ENCODE assay signal across 26 mouse cellular contexts in the genomic region with DNA sequence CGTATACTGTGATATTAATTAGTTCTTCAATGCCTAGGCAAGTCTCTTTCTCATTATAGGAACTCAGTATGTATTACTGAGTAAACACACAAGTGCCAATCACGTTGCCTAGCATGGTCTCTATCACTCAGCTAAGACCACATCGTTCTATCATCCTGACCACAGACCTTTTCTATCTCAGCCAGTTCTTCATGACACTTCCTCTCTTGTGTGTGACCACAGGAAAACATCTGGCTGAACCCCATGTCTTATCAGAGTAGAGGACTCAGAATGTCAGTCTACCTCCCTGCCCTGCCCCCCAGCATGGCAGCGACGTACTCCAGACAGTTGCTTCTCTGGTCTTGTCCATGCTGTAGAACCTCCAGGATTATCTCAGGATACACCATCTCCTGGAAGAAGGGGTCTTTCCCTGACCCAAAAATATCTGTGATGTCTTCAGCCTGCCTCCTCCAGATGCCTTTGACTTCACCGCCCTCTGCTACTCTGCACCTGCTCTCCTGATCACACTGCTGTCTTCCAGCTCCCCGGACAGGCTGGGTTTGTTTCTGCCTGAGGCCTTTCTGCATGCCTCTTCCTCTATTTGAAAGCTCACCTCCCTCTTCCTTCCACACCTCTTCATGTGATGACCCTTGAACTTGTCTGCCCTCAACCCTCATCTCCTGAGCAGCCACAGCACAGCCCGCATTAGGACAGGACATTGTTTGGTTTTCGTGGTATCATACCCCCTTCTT.
DNase-seq lines count a peak whose midpoint lies in the region; ATAC-seq and TF ChIP-seq lines count a peak whose summit lies in the region.
"Had no signal": no experiment of that assay in that cellular context is flagged by ENCODE, and none has a peak within 500 bp of the region (broad histone marks: within the 10 kb centered on the region; RNA-seq: fewer than 3 reads in every experiment).

No protein-coding gene starts in this region.

- in situ Hi-C loops in CH12.LX (cut with MboI; ENCODE audit: low pct_ligation_motif_present, low pct_unique_long_range_greater_than_20kb, low sequenced_read_pairs), result no loop called here

- intact Hi-C loops in gastrocnemius, adult 2 months (cut with DNase I), result loop anchor here (5.0 kb wide), 1 partner anchor 102 kb away; no protein-coding TSS in a partner anchor
- intact Hi-C loops in gastrocnemius, postnatal 36 days (cut with DNase I), result no loop called here

- dilution Hi-C loops in CH12.LX (cut with MboI; ENCODE audit: extremely low pct_ligation_motif_present, extremely low pct_unique_long_range_greater_than_20kb, low sequenced_read_pairs), result no loop called here

- H3K9ac ChIP-seq in CH12.LX (ENCODE audit: insufficient read depth, low read depth), result no peak overlapping the region
- no peak overlapping the region for H3K9ac ChIP-seq in midbrain, embryonic 15.5 days
- H3K9ac ChIP-seq: embryonic facial prominence, embryonic 15.5 days; heart, embryonic 15.5 days; hindbrain, embryonic 14.5 days had no signal

- DNase-seq in gastrocnemius, adult 2 months, result no peak
- DNase-seq in gastrocnemius, postnatal 36 days, result no peak
- DNase-seq in CH12.LX (ENCODE audit: extremely low read depth), result peak; percentile 6
- no peak for DNase-seq in kidney, adult 2 months
- DNase-seq in spleen, postnatal 10 days (ENCODE audit: low spot score in 2 of 2), result no peak
- DNase-seq: adrenal gland, adult 2 months; cerebellum, adult 18-20 months; cerebellum, postnatal 14 days; gastrocnemius, postnatal 10 days; heart, adult 2 months; heart, postnatal 36 days; kidney, adult 8-10 months; kidney, postnatal 10 days; layer of hippocampus, postnatal 36 days had no signal

- WGBS in kidney, adult 2 months, result 63% methylated on average over 9 of the region's 9 CpGs
- WGBS in midbrain, embryonic 15.5 days, result 87% methylated on average over 9 of the region's 9 CpGs

- peak overlapping the region; percentile 83 for H3K27ac ChIP-seq in gastrocnemius, adult 2 months
- no peak overlapping the region for H3K27ac ChIP-seq in CH12.LX (ENCODE audit: insufficient read depth, low read depth)
- H3K27ac ChIP-seq in kidney, adult 2 months (ENCODE audit: insufficient read depth, low read depth, low read length), result no peak overlapping the region
- no peak overlapping the region for H3K27ac ChIP-seq in midbrain, embryonic 15.5 days
- H3K27ac ChIP-seq: embryonic facial prominence, embryonic 15.5 days; heart, adult 2 months; heart, embryonic 15.5 days; hindbrain, embryonic 14.5 days had no signal

- H3K4me1 ChIP-seq in CH12.LX (ENCODE audit: control insufficient read depth in 1 of 2, insufficient read depth in 2 of 2), result peaks cover 0 to 5% of the 10 kb centered on the region in 2 experiments; a peak in 1 of 4 replicates
- H3K4me1 ChIP-seq in kidney, adult 2 months (ENCODE audit: control insufficient read depth, insufficient read depth, low read length), result no peaks in the 10 kb centered on the region
- H3K4me1 ChIP-seq in midbrain, embryonic 15.5 days, result no peaks in the 10 kb centered on the region
- H3K4me1 ChIP-seq: embryonic facial prominence, embryonic 15.5 days had no signal

- H3K4me2 ChIP-seq in CH12.LX (ENCODE audit: insufficient read depth, low read depth, poor library complexity, severe bottlenecking), result no peak overlapping the region
- H3K4me2 ChIP-seq in midbrain, embryonic 15.5 days, result no peak overlapping the region
- H3K4me2 ChIP-seq: embryonic facial prominence, embryonic 15.5 days; heart, embryonic 15.5 days; hindbrain, embryonic 14.5 days had no signal

- peaks cover 24% of the 10 kb centered on the region for H3K9me3 ChIP-seq in CH12.LX (replicated peaks; ENCODE audit: low read length)
- no peaks in the 10 kb centered on the region for H3K9me3 ChIP-seq in midbrain, embryonic 15.5 days
- H3K9me3 ChIP-seq: embryonic facial prominence, embryonic 15.5 days; heart, embryonic 15.5 days had no signal

- H3K4me3 ChIP-seq in gastrocnemius, adult 2 months, result no peak overlapping the region
- no peak overlapping the region for H3K4me3 ChIP-seq in CH12.LX (replicated peaks in 1 of 3; ENCODE audit: low read depth in 2 of 3, low read length in 2 of 3, poor library complexity in 1 of 3)
- H3K4me3 ChIP-seq in kidney, adult 2 months (ENCODE audit: insufficient read depth, low read depth, low read length), result no peak overlapping the region
- no peak overlapping the region for H3K4me3 ChIP-seq in midbrain, embryonic 15.5 days
- H3K4me3 ChIP-seq: embryonic facial prominence, embryonic 15.5 days; heart, adult 2 months; heart, embryonic 15.5 days; myocyte had no signal

- TF ChIP-seq RAD21 in CH12.LX (IDR thresholded peaks at IDR 0.05; ENCODE audit: low read depth, low read length), result no peak

- TF ChIP-seq CTCF in gastrocnemius, adult 2 months (IDR thresholded peaks at IDR 0.05), result no peak; the same call in 1 of the 2 replicates
- no peak for TF ChIP-seq CTCF in CH12.LX (conservative IDR thresholded peaks at IDR 0.05 in 1 of 2, IDR thresholded peaks at IDR 0.05 in 1 of 2; ENCODE audit: low read depth in 2 of 2, low read length in 2 of 2)
- no peak for TF ChIP-seq CTCF in kidney, adult 2 months (conservative IDR thresholded peaks at IDR 0.05; ENCODE audit: insufficient read depth, insufficient read length, low read depth, low read length)

- H3K27me3 ChIP-seq in CH12.LX (replicated peaks), result no peaks in the 10 kb centered on the region
- no peaks in the 10 kb centered on the region for H3K27me3 ChIP-seq in kidney, adult 2 months (replicated peaks; ENCODE audit: control insufficient read depth, insufficient read depth, low read length)
- no peaks in the 10 kb centered on the region for H3K27me3 ChIP-seq in midbrain, embryonic 15.5 days (replicated peaks)
- H3K27me3 ChIP-seq: embryonic facial prominence, embryonic 15.5 days; heart, embryonic 15.5 days had no signal

- TF ChIP-seq EP300 in CH12.LX (IDR thresholded peaks at IDR 0.05; ENCODE audit: low read length), result no peak

- peak; percentile 92 for ATAC-seq in granulocyte monocyte progenitor cell, adult 5-6 weeks (replicated peaks; ENCODE audit: poor library complexity, severe bottlenecking)
- peak; percentile 97 for ATAC-seq in megakaryocyte progenitor cell, adult 5-6 weeks (replicated peaks; ENCODE audit: poor library complexity)
- no peak for ATAC-seq in midbrain, embryonic 15.5 days (replicated peaks)
- ATAC-seq: CD4-positive, CD25-positive, alpha-beta regulatory T cell, adult 4 months; forebrain, embryonic 14.5 days; inflammation-experienced regulatory T-cells, adult 6 months; lung, postnatal 0 days; midbrain, embryonic 16.5 days had no signal

- H3K36me3 ChIP-seq in CH12.LX (replicated peaks in 1 of 2; ENCODE audit: control insufficient read depth in 1 of 2, insufficient read depth in 1 of 2, low read length in 1 of 2), result no peaks in the 10 kb centered on the region
- no peaks in the 10 kb centered on the region for H3K36me3 ChIP-seq in kidney, adult 2 months (ENCODE audit: control insufficient read depth, insufficient read depth, low read length)
- H3K36me3 ChIP-seq in midbrain, embryonic 15.5 days (replicated peaks), result no peaks in the 10 kb centered on the region
- H3K36me3 ChIP-seq: embryonic facial prominence, embryonic 15.5 days; heart, embryonic 15.5 days had no signal

- TF ChIP-seq POLR2A in CH12.LX (IDR thresholded peaks at IDR 0.05; ENCODE audit: low read depth, low read length), result no peak
- no peak for TF ChIP-seq POLR2A in kidney, adult 2 months (IDR thresholded peaks at IDR 0.05; ENCODE audit: low read depth, low read length)

- no peaks in the 10 kb centered on the region for H3K79me2 ChIP-seq in CH12.LX (replicated peaks; ENCODE audit: control insufficient read depth, extremely low read depth, insufficient read depth, poor library complexity, severe bottlenecking)

TF ChIP-seq in CH12.LX, 34 proteins besides CTCF, POLR2A, EP300 and RAD21:
- TF ChIP-seq MAFK (IDR thresholded peaks at IDR 0.05; ENCODE audit: insufficient replicate concordance, low read length), result no peak
- no peak for TF ChIP-seq ZKSCAN1 (IDR thresholded peaks at IDR 0.05; ENCODE audit: borderline replicate concordance, low read depth, low read length)
- TF ChIP-seq CHD1 (IDR thresholded peaks at IDR 0.05; ENCODE audit: low read depth, low read length), result no peak
- TF ChIP-seq JUN (IDR thresholded peaks at IDR 0.05; ENCODE audit: insufficient read depth, low read depth, low read length), result no peak
- no peak for TF ChIP-seq ZMIZ1 (IDR thresholded peaks at IDR 0.05; ENCODE audit: low read depth, low read length)
- TF ChIP-seq TBP (conservative IDR thresholded peaks at IDR 0.05; ENCODE audit: low read depth, low read length), result no peak
- TF ChIP-seq ELF1 (IDR thresholded peaks at IDR 0.05; ENCODE audit: low read depth, low read length), result no peak
- no peak for TF ChIP-seq TCF12 (IDR thresholded peaks at IDR 0.05; ENCODE audit: low read depth, low read length)
- no peak for TF ChIP-seq HCFC1 (IDR thresholded peaks at IDR 0.05; ENCODE audit: low read depth, low read length)
- TF ChIP-seq IRF4 (IDR thresholded peaks at IDR 0.05; ENCODE audit: low read depth, low read length), result no peak
- no peak for TF ChIP-seq NELFE (IDR thresholded peaks at IDR 0.05; ENCODE audit: low read depth, low read length)
- no peak for TF ChIP-seq MAZ (IDR thresholded peaks at IDR 0.05; ENCODE audit: low read depth, low read length)
- TF ChIP-seq MYC (IDR thresholded peaks at IDR 0.05; ENCODE audit: low read depth, low read length), result no peak
- no peak for TF ChIP-seq NRF1 (IDR thresholded peaks at IDR 0.05; ENCODE audit: low read depth, low read length)
- TF ChIP-seq BHLHE40 (IDR thresholded peaks at IDR 0.05; ENCODE audit: low read depth, low read length), result no peak
